In genomic region chr13:71271727-71272418, GRCm38 (mm10) we compare ENCODE assay signal across 26 mouse cellular contexts.
DNase-seq lines count a peak whose midpoint lies in the region; ATAC-seq and TF ChIP-seq lines count a peak whose summit lies in the region.
"Had no signal": no experiment of that assay in that cellular context is flagged by ENCODE, and none has a peak within 500 bp of the region (broad histone marks: within the 10 kb centered on the region; RNA-seq: fewer than 3 reads in every experiment).

No protein-coding gene starts in this region.

- no peak for DNase-seq in frontal cortex, postnatal 14 days (ENCODE audit: low spot score in 2 of 2)
- peak; percentile 49 for DNase-seq in brain, adult 2 months (ENCODE audit: low read depth, low spot score)
- peak; percentile 25 for DNase-seq in kidney, postnatal 0 days (ENCODE audit: low spot score)
- DNase-seq in layer of hippocampus, adult 9-11 months, result peak; percentile 58
- DNase-seq in cerebellum, adult 18-20 months, result no peak
- DNase-seq in left cerebral cortex, adult 11 months (ENCODE audit: low spot score), result no peak
- DNase-seq: cerebellum, adult 9-11 months; heart, postnatal 14 days; liver, postnatal 0 days; lung, postnatal 14 days; midbrain, embryonic 14.5 days; right cerebral cortex, postnatal 14 days; thymus, adult 18-20 months; thymus, postnatal 4 days had no signal

- H3K27me3 ChIP-seq in kidney, postnatal 0 days (ENCODE audit: insufficient read depth, low read length), result no peaks in the 10 kb centered on the region
- no peaks in the 10 kb centered on the region for H3K27me3 ChIP-seq in forebrain, embryonic 15.5 days
- H3K27me3 ChIP-seq: embryonic facial prominence, embryonic 12.5 days; heart, embryonic 12.5 days; hindbrain, embryonic 12.5 days; megakaryocyte, embryonic 14.5 days had no signal

- no peaks in the 10 kb centered on the region for H3K9me3 ChIP-seq in kidney, postnatal 0 days (replicated peaks; ENCODE audit: low read length)
- H3K9me3 ChIP-seq in forebrain, embryonic 15.5 days, result no peaks in the 10 kb centered on the region
- H3K9me3 ChIP-seq: embryonic facial prominence, embryonic 12.5 days; heart, embryonic 12.5 days; hindbrain, embryonic 12.5 days; limb, embryonic 10.5 days had no signal

- H3K4me1 ChIP-seq in kidney, postnatal 0 days (replicated peaks; ENCODE audit: insufficient read depth, low read length), result peaks cover 4% of the 10 kb centered on the region
- H3K4me1 ChIP-seq in forebrain, embryonic 15.5 days, result 0 out of 2 replicates have a peak, but pooled peaks cover 3% of the 10 kb centered on the region
- H3K4me1 ChIP-seq: embryonic facial prominence, embryonic 12.5 days; heart, embryonic 12.5 days; hindbrain, embryonic 12.5 days; megakaryocyte, embryonic 14.5 days had no signal

- H3K4me3 ChIP-seq in kidney, postnatal 0 days (replicated peaks; ENCODE audit: low read depth, low read length), result no peak overlapping the region
- no peak overlapping the region for H3K4me3 ChIP-seq in forebrain, embryonic 15.5 days
- H3K4me3 ChIP-seq: embryonic facial prominence, embryonic 12.5 days; erythroblast, embryonic 14.5 days; heart, embryonic 12.5 days; hindbrain, embryonic 12.5 days; left cerebral cortex, adult 2 months; limb, embryonic 10.5 days had no signal

- no peak overlapping the region for H3K4me2 ChIP-seq in kidney, postnatal 0 days (ENCODE audit: low read length)
- H3K4me2 ChIP-seq in forebrain, embryonic 15.5 days (replicated peaks), result no peak overlapping the region
- H3K4me2 ChIP-seq: embryonic facial prominence, embryonic 12.5 days; heart, embryonic 12.5 days; hindbrain, embryonic 12.5 days had no signal

- 59% methylated on average over 6 of the region's 6 CpGs for WGBS in kidney, postnatal 0 days
- WGBS in forebrain, embryonic 15.5 days, result 77% methylated on average over 6 of the region's 6 CpGs

- H3K27ac ChIP-seq in kidney, postnatal 0 days, result peak overlapping the region; percentile 13
- no peak overlapping the region for H3K27ac ChIP-seq in forebrain, embryonic 15.5 days (replicated peaks)
- H3K27ac ChIP-seq: embryonic facial prominence, embryonic 12.5 days; hindbrain, embryonic 12.5 days; left cerebral cortex, adult 2 months; limb, embryonic 10.5 days had no signal

- ATAC-seq in frontal cortex, adult (ENCODE audit: low TSS enrichment), result peak; percentile 55; the same call in 1 of the 2 replicates
- ATAC-seq in kidney, postnatal 0 days (replicated peaks; ENCODE audit: low FRiP score, low read depth), result peak; percentile 24; the same call in 1 of the 2 replicates
- no peak for ATAC-seq in forebrain, embryonic 15.5 days (replicated peaks)
- ATAC-seq: CD4-positive, CD25-positive, alpha-beta regulatory T cell, adult 4 months; forebrain, embryonic 14.5 days; inflammation-experienced regulatory T-cells, adult 6 months; liver, postnatal 0 days had no signal

- TF ChIP-seq CTCF in kidney, postnatal 0 days (IDR thresholded peaks at IDR 0.05; ENCODE audit: low read depth), result no peak

- H3K36me3 ChIP-seq in kidney, postnatal 0 days (ENCODE audit: insufficient read depth, low read length), result no peaks in the 10 kb centered on the region
- H3K36me3 ChIP-seq in forebrain, embryonic 15.5 days, result no peaks in the 10 kb centered on the region
- H3K36me3 ChIP-seq: embryonic facial prominence, embryonic 12.5 days; heart, embryonic 12.5 days; hindbrain, embryonic 12.5 days; limb, embryonic 10.5 days had no signal

- H3K9ac ChIP-seq in kidney, postnatal 0 days (ENCODE audit: low read depth, low read length), result no peak overlapping the region
- H3K9ac ChIP-seq in forebrain, embryonic 15.5 days (replicated peaks), result no peak overlapping the region
- H3K9ac ChIP-seq: embryonic facial prominence, embryonic 12.5 days; heart, embryonic 12.5 days; hindbrain, embryonic 12.5 days; liver, postnatal 0 days had no signal

Comparison
In these comparisons a context has a peak if more than half of its experiments do, and no peak if none do; other contexts are left out.
1. DNase-seq: peak in brain, adult 2 months (single experiment), kidney, postnatal 0 days (single experiment) and layer of hippocampus, adult 9-11 months (single experiment); none in frontal cortex, postnatal 14 days (0 of 2), cerebellum, adult 18-20 months (0 of 2) and left cerebral cortex, adult 11 months (single experiment).